Mouse (Mus musculus) liver, adult 2 months (tissue): ENCODE data around the gene Slc25a4. TPM values are rescaled to one million over a fixed set of nuclear protein-coding genes. Genes with fewer than 3 reads are reported as not detected.

ENCODE experiments used
- DNase-seq: peaks from one replicate; pipeline ENCODE4 v3.0.0-alpha.2; 2011; ENCODE audit warnings: low read depth, low spot score; ENCODE audit errors: extremely low read depth
- H3K27ac ChIP-seq: fragments of 200-500 bp; replicated peaks from 2 replicates; pipeline ENCODE4 v1.5.1; 2012; ENCODE audit warnings: low read depth, mild to moderate bottlenecking, control low read depth, inconsistent platforms, low read length; ENCODE audit not compliant: insufficient read depth
- H3K27me3 ChIP-seq: fragments of 200-500 bp; 2 replicates; pipeline ENCODE4 v1.6.1; 2012; ENCODE audit warnings: mild to moderate bottlenecking, moderate library complexity, low read length, inconsistent platforms; ENCODE audit not compliant: control insufficient read depth, insufficient read depth
- H3K36me3 ChIP-seq: fragments of 200-500 bp; 2 replicates; pipeline ENCODE4 v1.6.1; 2012; ENCODE audit warnings: low read length, inconsistent platforms; ENCODE audit not compliant: control insufficient read depth, insufficient read depth
- H3K4me1 ChIP-seq: fragments of 200-500 bp; 2 replicates; pipeline ENCODE4 v1.6.1; 2011; ENCODE audit warnings: low read length; ENCODE audit not compliant: control insufficient read depth, insufficient read depth
- H3K4me3 ChIP-seq: fragments of 200-500 bp; 2 replicates; pipeline ENCODE4 v1.5.1; 2011; ENCODE audit warnings: low read depth, mild to moderate bottlenecking, control low read depth, low read length, moderate library complexity; ENCODE audit not compliant: insufficient read depth
- H3K79me2 ChIP-seq: fragments of 200-500 bp; 2 replicates; pipeline ENCODE4 v1.6.1; 2012; ENCODE audit warnings: inconsistent platforms, mild to moderate bottlenecking, low read length, moderate library complexity; ENCODE audit not compliant: control insufficient read depth, insufficient read depth
- H3K9ac ChIP-seq: fragments of 200-500 bp; 2 replicates; pipeline ENCODE4 v1.6.1; 2012; ENCODE audit warnings: low read depth, mild to moderate bottlenecking, control low read depth, inconsistent platforms, low read length
- CTCF ChIP-seq: fragments of 200-500 bp; IDR thresholded peaks from 2 replicates; pipeline ENCODE4 v1.5.1; 2011; ENCODE audit warnings: low read depth, low read length, control low read depth
- POLR2A ChIP-seq: fragments of 200-500 bp; IDR thresholded peaks from 2 replicates; pipeline ENCODE4 v1.6.1; 2011; ENCODE audit warnings: low read length, control low read depth; ENCODE audit not compliant: insufficient read depth; ENCODE audit errors: extremely low read depth
- WGBS: fragments of 180-500 bp; shearing (Covaris S2); methylation state at CpG from one replicate; pipeline ENCODE4 v1.1.7; 2018; 5-methylcytosine and 5-hydroxymethylcytosine counted together
- polyA plus RNA-seq: library from polyadenylated mRNA; depleted of rRNA; stranded (reverse); fragments of >200 nt; gene quantifications from 2 replicates; pipeline ENCODE4 v1.2.3, GENCODE M21; 2012; rRNA removed
- total RNA-seq: library from RNA; depleted of rRNA; stranded (reverse); fragments of >200 nt; gene quantifications from 2 replicates; pipeline ENCODE4 v1.2.3, GENCODE M21; 2014; rRNA removed

Gene Slc25a4
- total RNA-seq (13.4 TPM in 2 replicates), polyA plus RNA-seq (5.0 and 7.4 TPM in 2 replicates)

- Histone ChIP-seq H3K4me3 (peak within 1 kb of the TSS; percentile 88), H3K79me2 (no peaks in the 10 kb centered on the region), H3K27ac (peak within 1 kb of the TSS; percentile 55), H3K36me3 (peaks cover 2% of the 10 kb centered on the region; the same call in 1 of the 2 replicates), H3K27me3 (no peaks in the 10 kb centered on the region), H3K9ac (peak within 1 kb of the TSS; percentile 77), H3K4me1 (no peaks in the 10 kb centered on the region)
- peak; percentile 4 for DNase-seq
- peak; percentile 75 for TF ChIP-seq POLR2A
- TF ChIP-seq CTCF = no peak
- WGBS = under 1% methylated on average over 84 of the region's 84 CpGs
Measured at GRCm38 (mm10) chr8:46210404-46211315, at the start of gene Slc25a4. Gene Slc25a4 (minus strand): TSS chr8:46211284.

DNA sequence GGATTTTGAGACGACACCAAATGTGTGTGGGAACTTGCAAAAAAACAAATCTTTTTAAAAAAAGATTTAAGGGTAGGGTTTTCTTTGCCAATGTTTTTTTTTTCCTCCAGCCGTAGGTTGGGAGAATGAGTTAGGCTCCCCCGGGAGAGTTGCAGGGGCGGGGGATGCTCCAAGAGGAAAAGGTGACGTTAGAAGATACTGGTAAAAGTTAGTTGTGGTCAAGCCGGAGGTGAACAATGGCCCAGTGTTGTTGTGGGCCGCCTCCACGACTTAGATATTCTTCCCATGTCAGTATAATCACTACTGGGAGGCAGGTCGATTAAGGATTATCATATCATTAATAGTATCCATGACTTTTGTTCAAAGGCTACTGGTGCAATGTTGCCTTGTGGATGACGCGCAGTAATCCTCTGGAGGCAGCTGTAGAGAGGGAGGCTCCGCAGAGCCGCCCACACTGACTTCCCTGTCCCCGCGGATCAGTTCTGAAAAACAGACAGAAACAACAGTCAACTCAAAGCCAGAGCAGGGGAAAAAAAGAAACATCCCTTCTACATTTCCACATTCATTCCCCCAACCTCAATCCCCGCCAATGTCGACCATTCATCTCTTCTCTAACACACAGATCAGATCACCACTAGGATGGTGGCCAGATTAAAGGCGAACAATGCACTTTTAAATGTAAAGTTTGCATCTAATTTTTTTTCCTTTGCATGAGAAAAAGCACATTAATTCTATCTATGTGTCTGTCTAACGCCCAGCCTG lies 47.0 kb upstream of the Slc25a4 start:
- H3K79me2 ChIP-seq = no peaks in the 10 kb centered on the region
- H3K36me3 ChIP-seq = no peaks in the 10 kb centered on the region
- no peaks in the 10 kb centered on the region for H3K27me3 ChIP-seq
- 63% methylated on average over 19 of the region's 19 CpGs for WGBS
- no peak for DNase-seq
- no peak overlapping the region for H3K27ac ChIP-seq
- no peak for TF ChIP-seq POLR2A
- no peak for TF ChIP-seq CTCF
- no peak overlapping the region for H3K4me3 ChIP-seq
- H3K9ac ChIP-seq = no peak overlapping the region
- no peaks in the 10 kb centered on the region for H3K4me1 ChIP-seq

GRCm38 (mm10) chr8:46252456-46252855 lies 41.4 kb upstream of the Slc25a4 start:
- Histone ChIP-seq H3K79me2 (no peaks in the 10 kb centered on the region), H3K4me3 (no peak overlapping the region), H3K27ac (no peak overlapping the region), H3K4me1 (no peaks in the 10 kb centered on the region), H3K27me3 (no peaks in the 10 kb centered on the region), H3K36me3 (no peaks in the 10 kb centered on the region), H3K9ac (no peak overlapping the region)
- TF ChIP-seq CTCF (no peak), POLR2A (no peak)
- WGBS = 72% methylated on average over 13 of the region's 13 CpGs
- no peak for DNase-seq

GRCm38 (mm10) chr8:46251561-46251960 lies 40.5 kb upstream of the Slc25a4 start:
- Histone ChIP-seq H3K9ac (no peak overlapping the region), H3K4me3 (no peak overlapping the region), H3K79me2 (no peaks in the 10 kb centered on the region), H3K36me3 (no peaks in the 10 kb centered on the region), H3K27ac (no peak overlapping the region), H3K27me3 (no peaks in the 10 kb centered on the region), H3K4me1 (no peaks in the 10 kb centered on the region)
- 70% methylated on average over 10 of the region's 10 CpGs for WGBS
- no peak for TF ChIP-seq POLR2A
- no peak for TF ChIP-seq CTCF
- DNase-seq = no peak

DNA sequence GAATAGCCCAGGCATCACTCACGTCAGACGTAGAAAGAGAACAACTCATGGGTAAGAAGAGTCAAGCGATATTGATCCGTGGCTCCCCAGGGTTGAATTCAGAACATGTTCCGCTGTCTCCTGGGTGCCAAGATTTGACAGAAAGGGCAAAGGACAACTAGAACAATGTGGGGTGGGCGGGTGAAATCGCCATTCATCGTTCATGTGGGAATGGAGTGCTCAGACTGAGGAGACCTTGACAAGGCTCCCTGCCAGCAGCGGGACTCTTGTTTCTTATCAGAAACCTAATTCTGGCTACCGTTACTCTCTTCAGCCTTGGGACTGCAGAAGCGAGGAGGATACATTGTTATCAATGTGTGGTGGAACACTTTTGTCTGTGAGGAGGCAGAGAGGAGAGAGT lies 35.3 kb upstream of the Slc25a4 start:
- DNase-seq = peak; percentile 29
- Histone ChIP-seq H3K9ac (no peak overlapping the region), H3K36me3 (no peaks in the 10 kb centered on the region), H3K27me3 (no peaks in the 10 kb centered on the region), H3K79me2 (no peaks in the 10 kb centered on the region), H3K4me1 (0 out of 2 replicates have a peak, but pooled peaks cover 1% of the 10 kb centered on the region), H3K4me3 (no peak overlapping the region), H3K27ac (no peak overlapping the region)
- 38% methylated on average over 11 of the region's 11 CpGs for WGBS
- no peak for TF ChIP-seq POLR2A
- TF ChIP-seq CTCF = no peak
